Mouse (Mus musculus) kidney, adult 8-10 months (tissue): ENCODE data around the gene Vmn2r107.

Source experiments
- DNase-seq, 2 experiments: peaks; one replicate each; pipeline ENCODE4 v3.0.0; 2022

Gene Vmn2r107

DNA sequence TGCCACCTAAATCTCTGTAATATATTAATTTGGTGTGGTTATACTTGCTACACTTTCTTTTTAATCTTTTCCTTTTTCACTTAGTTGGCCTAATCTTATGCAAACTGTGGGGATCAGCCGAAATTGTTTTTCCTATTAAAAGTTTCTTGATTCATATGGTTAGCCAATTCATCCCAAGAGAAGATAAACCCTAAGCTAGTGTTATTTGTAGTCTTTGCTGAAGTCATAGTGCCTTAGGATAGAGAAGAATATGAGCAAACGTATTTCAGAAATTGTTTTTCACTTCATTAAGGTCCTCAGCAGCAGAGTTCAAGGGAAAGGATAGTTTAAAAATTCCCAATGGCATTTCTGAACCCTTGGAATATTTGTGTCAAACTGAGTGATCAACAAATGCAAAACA lies at the start of gene Vmn2r107:
TSS of gene Vmn2r107 (plus strand) at position 301 of the 400 bp plus-strand sequence.
- DNase-seq, result no peak

DNA sequence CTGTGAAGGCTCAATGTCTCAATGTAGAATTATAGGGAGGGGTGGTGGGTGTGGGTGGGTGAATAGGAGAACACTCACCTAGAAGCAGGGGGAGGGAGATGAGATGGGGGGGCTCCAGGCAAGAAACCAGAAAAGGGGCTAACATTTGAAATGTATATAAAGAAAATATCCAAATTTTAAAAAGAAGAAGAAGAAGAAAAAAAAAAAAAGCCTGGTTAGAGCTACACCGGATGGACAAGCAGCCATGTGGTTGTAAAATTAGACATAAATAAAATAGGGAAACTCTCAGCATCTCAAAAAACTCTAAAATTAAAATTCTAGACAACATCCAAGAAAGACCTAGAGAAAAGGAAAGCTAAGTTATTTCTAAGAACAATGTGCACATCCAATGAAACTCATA lies 39.3 kb upstream of the Vmn2r107 start:
- DNase-seq, result no peak

DNA sequence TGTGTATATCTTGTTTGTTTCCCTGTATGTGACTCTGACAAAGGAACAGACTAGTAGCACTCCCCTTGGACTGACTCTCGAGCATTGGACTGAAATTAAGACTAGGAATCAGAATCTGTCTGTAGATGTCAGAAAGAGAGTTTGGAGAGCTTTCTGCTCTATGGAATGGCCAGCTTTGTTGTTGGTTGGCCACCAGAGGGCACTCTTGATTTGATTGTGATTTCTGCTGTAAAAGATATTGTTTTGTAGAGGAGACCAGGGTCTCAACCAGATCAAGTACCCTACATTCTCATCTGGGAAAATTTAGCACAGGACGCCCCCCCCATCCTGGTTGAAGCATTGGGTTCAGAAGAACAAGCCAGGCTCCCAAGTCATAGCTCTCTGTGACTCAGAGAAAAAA lies 54.1 kb downstream of the Vmn2r107 start:
- no peak for DNase-seq

DNA sequence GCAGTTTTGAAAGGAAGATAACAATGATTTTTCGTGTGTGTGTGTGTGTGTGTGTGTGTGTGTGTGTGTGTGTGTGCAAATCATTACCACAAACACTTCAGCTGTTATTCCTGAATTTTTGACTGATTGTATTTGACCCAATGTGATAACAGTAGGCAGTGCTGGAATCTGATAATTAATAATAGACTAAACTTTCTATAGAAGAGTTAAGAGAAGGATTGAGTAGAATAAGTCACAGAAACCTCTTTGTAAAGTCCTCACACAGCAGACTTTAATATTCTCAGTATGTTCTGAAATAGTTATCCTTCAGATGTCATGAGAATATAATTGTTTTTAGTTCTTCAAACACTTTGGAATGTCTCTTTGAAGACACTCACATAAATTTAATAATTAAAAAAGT lies 68.8 kb downstream of the Vmn2r107 start, which contains the start of gene Vmn1r224:
TSS of gene Vmn1r224 (plus strand) at position 301 of the 400 bp plus-strand sequence.
- no peak for DNase-seq
